Mouse (Mus musculus) MEL (cell line): ENCODE results near the gene Wnt5a.

Experiments used
- CTCF ChIP-seq, 3 experiments: IDR thresholded peaks in 2 of 3; conservative IDR thresholded peaks in 1 of 3; 2 replicates each; pipeline ENCODE4 v1.5.1; 2011 to 2012; ENCODE audit warnings: low read length in 3 of 3, low read depth in 2 of 3, mild to moderate bottlenecking in 2 of 3, improper control_type of control experiment in 1 of 3, inconsistent platforms in 1 of 3, mixed read lengths in 1 of 3, moderate library complexity in 1 of 3; ENCODE audit not compliant: control insufficient read depth in 1 of 3, insufficient read depth in 1 of 3, poor library complexity in 1 of 3, severe bottlenecking in 1 of 3
- ELF1 ChIP-seq: IDR thresholded peaks from 2 replicates; pipeline ENCODE4 v1.6.1; 2014; ENCODE audit warnings: low read depth, mild to moderate bottlenecking, inconsistent platforms, low read length, improper control_type of control experiment, moderate library complexity
- EP300 ChIP-seq, 2 experiments: IDR thresholded peaks; 2 replicates each; pipeline ENCODE4 v1.6.1; 2011; ENCODE audit warnings: improper control_type of control experiment in 2 of 2, low read length in 2 of 2, low read depth in 1 of 2, mild to moderate bottlenecking in 1 of 2
- ETS1 ChIP-seq: IDR thresholded peaks from 2 replicates; pipeline ENCODE4 v1.6.1; 2012; ENCODE audit warnings: low read depth, mild to moderate bottlenecking, inconsistent platforms, low read length, improper control_type of control experiment, moderate library complexity
- HCFC1 ChIP-seq: IDR thresholded peaks from 2 replicates; pipeline ENCODE4 v1.6.1; 2012; ENCODE audit warnings: low read depth, mild to moderate bottlenecking, inconsistent platforms, low read length, improper control_type of control experiment, moderate library complexity
- KAT2A ChIP-seq: conservative IDR thresholded peaks from 2 replicates; pipeline ENCODE4 v1.6.1; 2012; ENCODE audit warnings: low read depth, low read length, improper control_type of control experiment, inconsistent platforms
- MAFK ChIP-seq: IDR thresholded peaks from 2 replicates; pipeline ENCODE4 v1.6.1; 2011; ENCODE audit warnings: low read depth, mild to moderate bottlenecking, low read length, improper control_type of control experiment, borderline replicate concordance
- MEF2A ChIP-seq: IDR thresholded peaks from 2 replicates; pipeline ENCODE4 v1.6.1; 2014; ENCODE audit warnings: low read depth, mild to moderate bottlenecking, inconsistent platforms, low read length, improper control_type of control experiment; ENCODE audit not compliant: poor library complexity, insufficient replicate concordance, severe bottlenecking; ENCODE audit errors: extremely low read depth
- POLR2A ChIP-seq, 2 experiments: IDR thresholded peaks; 2 replicates each; pipeline ENCODE4 v1.6.1; 2011 to 2012; ENCODE audit warnings: low read length in 2 of 2, mild to moderate bottlenecking in 2 of 2, control low read depth in 1 of 2, improper control_type of control experiment in 1 of 2, low read depth in 1 of 2, moderate library complexity in 1 of 2; ENCODE audit not compliant: control insufficient read depth in 1 of 2, insufficient read depth in 1 of 2, poor library complexity in 1 of 2
- RCOR1 ChIP-seq: IDR thresholded peaks from 2 replicates; pipeline ENCODE4 v1.6.1; 2012; ENCODE audit warnings: low read depth, mild to moderate bottlenecking, inconsistent platforms, low read length, improper control_type of control experiment
- TAL1 ChIP-seq: IDR thresholded peaks from 2 replicates; pipeline ENCODE4 v1.6.1; 2012; ENCODE audit warnings: mild to moderate bottlenecking, inconsistent platforms, low read length, moderate library complexity, mixed read lengths
- ZC3H11A ChIP-seq: IDR thresholded peaks from 2 replicates; pipeline ENCODE4 v1.6.1; 2012; ENCODE audit warnings: low read depth, mild to moderate bottlenecking, inconsistent platforms, low read length, improper control_type of control experiment
- ZMIZ1 ChIP-seq: IDR thresholded peaks from 2 replicates; pipeline ENCODE4 v1.6.1; 2012; ENCODE audit warnings: low read depth, mild to moderate bottlenecking, inconsistent platforms, low read length, improper control_type of control experiment, moderate library complexity

DNA sequence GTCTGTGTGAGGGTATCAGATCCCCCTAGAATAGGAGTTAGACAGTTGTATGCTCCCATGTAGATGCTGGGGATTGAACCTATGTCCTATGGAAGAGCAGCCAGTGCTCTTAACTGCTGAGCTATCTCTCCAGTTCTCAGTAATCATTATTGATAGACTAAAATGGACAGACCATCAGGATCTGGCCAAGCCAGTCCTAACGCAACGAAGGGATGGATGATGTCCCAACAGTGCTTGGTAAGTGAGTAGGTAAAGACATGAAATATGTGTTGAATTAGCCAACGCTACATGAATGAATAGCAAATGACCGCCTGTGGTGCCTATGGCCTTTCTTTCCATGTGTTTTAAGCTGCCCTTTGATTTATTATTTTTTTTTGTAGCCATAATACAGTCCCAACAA is 10.7 kb upstream of the Wnt5a start:
- TF ChIP-seq MEF2A (no peak), CTCF (IDR thresholded peaks at IDR 0.05 in 2 of 3, conservative IDR thresholded peaks at IDR 0.05 in 1 of 3; ENCODE audit: control insufficient read depth in 1 of 3, insufficient read depth in 1 of 3, low read depth in 2 of 3, low read length in 3 of 3, poor library complexity in 1 of 3, severe bottlenecking in 1 of 3) (no peak), POLR2A (IDR thresholded peaks at IDR 0.05; ENCODE audit: control insufficient read depth in 1 of 2, insufficient read depth in 1 of 2, low read depth in 1 of 2, low read length in 2 of 2, poor library complexity in 1 of 2) (no peak), HCFC1 (no peak), ELF1 (no peak), ETS1 (no peak), TAL1 (no peak), ZC3H11A (no peak), MAFK (no peak), RCOR1 (no peak), ZMIZ1 (no peak), EP300 (IDR thresholded peaks at IDR 0.05; ENCODE audit: low read depth in 1 of 2, low read length in 2 of 2) (no peak), KAT2A (no peak)
